ENCODE assay signal across 9 mouse cellular contexts in genomic region chr1:107243170-107243569, GRCm38 (mm10). TPM values are rescaled to one million over a fixed set of nuclear protein-coding genes. Genes with fewer than 3 reads are reported as not detected.
DNase-seq lines count a peak whose midpoint lies in the region; ATAC-seq lines count a peak whose summit lies in the region.
"Had no signal": no experiment of that assay in that cellular context is flagged by ENCODE, and none has a peak within 500 bp of the region (broad histone marks: within the 10 kb centered on the region; RNA-seq: fewer than 3 reads in every experiment).

No protein-coding gene starts in this region.

- DNase-seq in adipocyte (ENCODE audit: low spot score), result peak; percentile 13
- peak; percentile 6 to 26 for DNase-seq in frontal cortex, postnatal 36 days (ENCODE audit: low spot score in 2 of 2)
- peak; percentile 2 for DNase-seq in kidney, adult 11 months
- peak; percentile 1 to 5 for DNase-seq in left cerebral cortex, adult 18-20 months (ENCODE audit: low spot score in 2 of 2)
- peak; percentile 1 for DNase-seq in mesoderm, embryonic 11.5 days (ENCODE audit: low read depth, low spot score)
- DNase-seq in retina, postnatal 1 day, result peak; percentile 8

- ATAC-seq in common myeloid progenitor, adult 5-6 weeks (replicated peaks; ENCODE audit: low read depth, poor library complexity, severe bottlenecking), result peak; percentile 95

RNA-seq across cellular contexts. Expression of gene Serpinb3b, which starts 35.0 kb away (rescaled TPM):
- total RNA-seq in common myeloid progenitor, adult 5-6 weeks (2017), result not detected in 2 replicates
- not detected for total RNA-seq in left cerebral cortex, adult 18-20 months (2021)
- total RNA-seq: adrenal gland, postnatal 14 days; heart, postnatal 25 days had no signal

RNA-seq across cellular contexts. Expression of gene Serpinb3c, which starts 35.0 kb away (rescaled TPM):
- total RNA-seq in common myeloid progenitor, adult 5-6 weeks (2017), result not detected in 2 replicates
- not detected for total RNA-seq in left cerebral cortex, adult 18-20 months (2021)
- total RNA-seq: adrenal gland, postnatal 14 days; heart, postnatal 25 days had no signal

Comparison
In these comparisons a context has a peak if more than half of its experiments do, and no peak if none do; other contexts are left out.
1. Peak in every context shown above with its lines: DNase-seq and ATAC-seq.